Comparison of ENCODE assay signal across 21 mouse cellular contexts in genomic region chr3:32032381-32032780, GRCm38 (mm10).
DNase-seq lines count a peak whose midpoint lies in the region; ATAC-seq and TF ChIP-seq lines count a peak whose summit lies in the region.
"Had no signal": no experiment of that assay in that cellular context is flagged by ENCODE, and none has a peak within 500 bp of the region (broad histone marks: within the 10 kb centered on the region; RNA-seq: fewer than 3 reads in every experiment).

No protein-coding gene starts in this region.

- no peak for TF ChIP-seq CTCF in cerebellum, adult 2 months (IDR thresholded peaks at IDR 0.05; ENCODE audit: borderline replicate concordance, insufficient read depth, low read depth, low read length)

- H3K9ac ChIP-seq in hindbrain, embryonic 11.5 days (ENCODE audit: low read depth, low read length) = no peak overlapping the region
- no peak overlapping the region for H3K9ac ChIP-seq in hindbrain, embryonic 12.5 days
- no peak overlapping the region for H3K9ac ChIP-seq in hindbrain, embryonic 14.5 days
- H3K9ac ChIP-seq: intestine, embryonic 15.5 days; kidney, embryonic 15.5 days; lung, embryonic 14.5 days; neural tube, embryonic 13.5 days had no signal

- no peaks in the 10 kb centered on the region for H3K9me3 ChIP-seq in hindbrain, embryonic 11.5 days (ENCODE audit: control insufficient read depth, low read length)
- H3K9me3 ChIP-seq in hindbrain, embryonic 12.5 days (replicated peaks) = no peaks in the 10 kb centered on the region
- no peaks in the 10 kb centered on the region for H3K9me3 ChIP-seq in hindbrain, embryonic 14.5 days (ENCODE audit: control insufficient read depth, low read length)
- H3K9me3 ChIP-seq: heart, embryonic 10.5 days; intestine, embryonic 15.5 days; kidney, embryonic 15.5 days; neural tube, embryonic 13.5 days had no signal

- H3K36me3 ChIP-seq in hindbrain, embryonic 11.5 days (ENCODE audit: control insufficient read depth, insufficient read depth, low read length) = no peaks in the 10 kb centered on the region
- no peaks in the 10 kb centered on the region for H3K36me3 ChIP-seq in hindbrain, embryonic 12.5 days
- H3K36me3 ChIP-seq in hindbrain, embryonic 14.5 days (replicated peaks; ENCODE audit: control insufficient read depth, insufficient read depth) = no peaks in the 10 kb centered on the region
- H3K36me3 ChIP-seq: heart, embryonic 10.5 days; intestine, embryonic 15.5 days; kidney, embryonic 15.5 days; neural tube, embryonic 13.5 days had no signal

- ATAC-seq in hindbrain, embryonic 11.5 days (ENCODE audit: low FRiP score) = 0 out of 2 replicates have a peak, but pooled peaks have one; percentile 63
- ATAC-seq in hindbrain, embryonic 12.5 days (ENCODE audit: low FRiP score) = no peak; the same call in 1 of the 2 replicates
- ATAC-seq in hindbrain, embryonic 14.5 days (ENCODE audit: low FRiP score) = peak; percentile 71; the same call in 1 of the 2 replicates
- ATAC-seq: activated CD4-positive, CD25-positive, alpha-beta regulatory T cell, adult 4 months; intestine, embryonic 15.5 days; Patski had no signal

- no peak overlapping the region for H3K4me2 ChIP-seq in hindbrain, embryonic 11.5 days (replicated peaks; ENCODE audit: low read depth, low read length)
- no peak overlapping the region for H3K4me2 ChIP-seq in hindbrain, embryonic 12.5 days (replicated peaks)
- H3K4me2 ChIP-seq in hindbrain, embryonic 14.5 days (replicated peaks) = no peak overlapping the region
- H3K4me2 ChIP-seq: intestine, embryonic 15.5 days; kidney, embryonic 15.5 days; lung, embryonic 14.5 days; neural tube, embryonic 13.5 days had no signal

- no peak overlapping the region for H3K4me3 ChIP-seq in hindbrain, embryonic 11.5 days (ENCODE audit: low read depth, low read length)
- no peak overlapping the region for H3K4me3 ChIP-seq in hindbrain, embryonic 12.5 days
- no peak overlapping the region for H3K4me3 ChIP-seq in cerebellum, adult 2 months (replicated peaks; ENCODE audit: insufficient read depth, low read depth, low read length)
- no peak overlapping the region for H3K4me3 ChIP-seq in hindbrain, embryonic 14.5 days (replicated peaks; ENCODE audit: low read length)
- H3K4me3 ChIP-seq: heart, embryonic 10.5 days; intestine, embryonic 15.5 days; kidney, embryonic 15.5 days; neural tube, embryonic 13.5 days had no signal

- H3K27ac ChIP-seq in hindbrain, embryonic 11.5 days (ENCODE audit: low read depth, low read length) = no peak overlapping the region
- no peak overlapping the region for H3K27ac ChIP-seq in hindbrain, embryonic 12.5 days
- no peak overlapping the region for H3K27ac ChIP-seq in cerebellum, adult 2 months (ENCODE audit: insufficient read depth, low read length)
- H3K27ac ChIP-seq in hindbrain, embryonic 14.5 days = no peak overlapping the region
- H3K27ac ChIP-seq: heart, embryonic 10.5 days; intestine, embryonic 15.5 days; kidney, embryonic 15.5 days; neural tube, embryonic 13.5 days had no signal

- H3K27me3 ChIP-seq in hindbrain, embryonic 11.5 days (ENCODE audit: control insufficient read depth, insufficient read depth, low read length) = no peaks in the 10 kb centered on the region
- no peaks in the 10 kb centered on the region for H3K27me3 ChIP-seq in hindbrain, embryonic 12.5 days
- H3K27me3 ChIP-seq in cerebellum, adult 2 months (ENCODE audit: control insufficient read depth, insufficient read depth, low read length) = no peaks in the 10 kb centered on the region
- no peaks in the 10 kb centered on the region for H3K27me3 ChIP-seq in hindbrain, embryonic 14.5 days (ENCODE audit: control insufficient read depth, insufficient read depth, low read length)
- H3K27me3 ChIP-seq: intestine, embryonic 15.5 days; kidney, embryonic 15.5 days; neural tube, embryonic 13.5 days had no signal

- H3K4me1 ChIP-seq in hindbrain, embryonic 11.5 days (replicated peaks; ENCODE audit: control insufficient read depth, insufficient read depth, low read length) = no peaks in the 10 kb centered on the region
- no peaks in the 10 kb centered on the region for H3K4me1 ChIP-seq in hindbrain, embryonic 12.5 days
- no peaks in the 10 kb centered on the region for H3K4me1 ChIP-seq in cerebellum, adult 2 months (ENCODE audit: control insufficient read depth, insufficient read depth, low read length)
- H3K4me1 ChIP-seq in hindbrain, embryonic 14.5 days (replicated peaks; ENCODE audit: control insufficient read depth, insufficient read depth, low read length) = peaks cover 5% of the 10 kb centered on the region; the same call in 1 of the 2 replicates
- H3K4me1 ChIP-seq: intestine, embryonic 15.5 days; kidney, embryonic 15.5 days had no signal

- 79% methylated on average over 9 of the region's 9 CpGs for WGBS in hindbrain, embryonic 11.5 days
- WGBS in hindbrain, embryonic 12.5 days = 52% methylated on average over 9 of the region's 9 CpGs
- 18% methylated on average over 9 of the region's 9 CpGs for WGBS in cerebellum, adult 2 months
- WGBS in hindbrain, embryonic 14.5 days = 38% methylated on average over 9 of the region's 9 CpGs

- TF ChIP-seq POLR2A in cerebellum, adult 2 months (IDR thresholded peaks at IDR 0.05; ENCODE audit: borderline replicate concordance, insufficient read depth, low read length) = no peak

- DNase-seq in hindbrain, embryonic 11.5 days (ENCODE audit: low spot score) = no peak
- peak; percentile 31 for DNase-seq in brain, adult 2 months (ENCODE audit: low read depth, low spot score)
- DNase-seq in cerebellum, adult 2 months = peak; percentile 25 to 54
- no peak for DNase-seq in hindbrain, embryonic 14.5 days (ENCODE audit: low spot score)
- no peak for DNase-seq in spleen, adult 12 weeks (ENCODE audit: low spot score)
- DNase-seq in ovary, postnatal 14 days (ENCODE audit: low spot score) = no peak
- DNase-seq in kidney, adult 8-10 months = no peak
- DNase-seq: adrenal gland, postnatal 36 days; gastrocnemius, postnatal 36 days; heart, postnatal 14 days; layer of hippocampus, postnatal 36 days; lung, embryonic 14.5 days; lung, postnatal 4 days; thymus, adult 18-20 months had no signal

Comparison
In these comparisons a context has a peak if more than half of its experiments do, and no peak if none do; other contexts are left out.
1. DNase-seq: peak in brain, adult 2 months (single experiment) and cerebellum, adult 2 months (2 of 2); none in hindbrain, embryonic 11.5 days (single experiment), hindbrain, embryonic 14.5 days (single experiment), spleen, adult 12 weeks (single experiment), ovary, postnatal 14 days (single experiment) and kidney, adult 8-10 months (0 of 2).